ENCODE assay signal across 8 mouse cellular contexts in the genomic region with DNA sequence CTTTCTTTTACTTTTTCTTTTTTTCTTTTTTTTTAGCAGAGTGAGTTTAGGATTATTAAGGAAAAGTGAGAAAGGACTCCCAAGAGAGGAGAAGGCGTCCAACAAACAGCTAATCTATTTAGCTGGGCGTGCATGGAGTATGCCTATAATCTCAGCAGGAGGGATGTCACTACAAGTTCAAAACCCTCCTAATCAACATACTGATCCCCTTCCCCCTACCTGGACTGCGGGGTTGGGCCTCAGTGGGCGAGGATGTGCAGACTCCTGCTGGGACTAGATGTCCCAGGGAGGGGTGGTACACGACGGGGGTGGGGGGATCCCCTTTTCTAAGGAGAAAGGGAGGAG. TPM values are rescaled to one million over a fixed set of nuclear protein-coding genes. Genes with fewer than 3 reads are reported as not detected.
DNase-seq lines count a peak whose midpoint lies in the region; ATAC-seq and TF ChIP-seq lines count a peak whose summit lies in the region.

No protein-coding gene starts in this region.

- no peaks in the 10 kb centered on the region for H3K4me1 ChIP-seq in cerebellum, adult 2 months (ENCODE audit: control insufficient read depth, insufficient read depth, low read length)
- peaks cover 30% of the 10 kb centered on the region for H3K4me1 ChIP-seq in forebrain, embryonic 10.5 days
- peaks cover 35% of the 10 kb centered on the region for H3K4me1 ChIP-seq in liver, embryonic 15.5 days (replicated peaks)

- DNase-seq in cerebellum, adult 2 months, result no peak
- DNase-seq in cerebellum, adult 8-10 months, result no peak
- DNase-seq in A20 (ENCODE audit: low read depth, low spot score), result peak; percentile 62
- DNase-seq in forebrain, embryonic 10.5 days (ENCODE audit: extremely low spot score, low spot score), result no peak
- no peak for DNase-seq in T-cell, adult 2 months (ENCODE audit: low spot score)
- no peak for DNase-seq in left cerebral cortex, adult 8-10 months (ENCODE audit: low spot score in 2 of 2)
- no peak for DNase-seq in urinary bladder, postnatal 4 days (ENCODE audit: low spot score in 2 of 2)

- no peak for TF ChIP-seq CTCF in cerebellum, adult 2 months (IDR thresholded peaks at IDR 0.05; ENCODE audit: borderline replicate concordance, insufficient read depth, low read depth, low read length)

- no peaks in the 10 kb centered on the region for H3K36me3 ChIP-seq in forebrain, embryonic 10.5 days (replicated peaks)
- no peaks in the 10 kb centered on the region for H3K36me3 ChIP-seq in liver, embryonic 15.5 days (replicated peaks)

- H3K4me2 ChIP-seq in liver, embryonic 15.5 days, result peak overlapping the region; percentile 81

- no peak for ATAC-seq in liver, embryonic 15.5 days (ENCODE audit: insufficient read depth)

- no peak for TF ChIP-seq POLR2A in cerebellum, adult 2 months (IDR thresholded peaks at IDR 0.05; ENCODE audit: borderline replicate concordance, insufficient read depth, low read length)

- no peak overlapping the region for H3K27ac ChIP-seq in cerebellum, adult 2 months (ENCODE audit: insufficient read depth, low read length)
- H3K27ac ChIP-seq in forebrain, embryonic 10.5 days, result peak overlapping the region; percentile 74
- H3K27ac ChIP-seq in liver, embryonic 15.5 days (replicated peaks), result no peak overlapping the region

- H3K9me3 ChIP-seq in forebrain, embryonic 10.5 days, result peaks cover 9% of the 10 kb centered on the region; the same call in 1 of the 2 replicates
- H3K9me3 ChIP-seq in liver, embryonic 15.5 days (replicated peaks), result no peaks in the 10 kb centered on the region

- H3K4me3 ChIP-seq in cerebellum, adult 2 months (replicated peaks; ENCODE audit: insufficient read depth, low read depth, low read length), result peak overlapping the region; percentile 9
- H3K4me3 ChIP-seq in forebrain, embryonic 10.5 days, result peak overlapping the region; percentile 53
- H3K4me3 ChIP-seq in liver, embryonic 15.5 days (replicated peaks), result peak overlapping the region; percentile 60

- WGBS in cerebellum, adult 2 months, result 0% methylated on average over 6 of the region's 6 CpGs
- WGBS in forebrain, embryonic 10.5 days, result 2% methylated on average over 6 of the region's 6 CpGs
- WGBS in liver, embryonic 15.5 days (ENCODE audit: insufficient replicate concordance), result 3% methylated on average over 6 of the region's 6 CpGs

- peak overlapping the region; percentile 35; the same call in 1 of the 2 replicates for H3K9ac ChIP-seq in liver, embryonic 15.5 days

- H3K27me3 ChIP-seq in cerebellum, adult 2 months (ENCODE audit: control insufficient read depth, insufficient read depth, low read length), result no peaks in the 10 kb centered on the region
- peaks cover 36% of the 10 kb centered on the region for H3K27me3 ChIP-seq in forebrain, embryonic 10.5 days (ENCODE audit: poor library complexity, severe bottlenecking)
- H3K27me3 ChIP-seq in liver, embryonic 15.5 days, result peaks cover 43% of the 10 kb centered on the region

RNA-seq across cellular contexts. Expression of gene Gm12184, which starts 0.3 kb away (rescaled TPM):
- polyA plus RNA-seq in cerebellum, adult 2 months (2012; rRNA removed), result 30.1 and 34.0 TPM in 2 replicates
- 2.3 and 4.3 TPM in 2 replicates for polyA plus RNA-seq in forebrain, embryonic 10.5 days (2016; fragmentation: Nextera tagmentation; extraction: Ambion mirVana)
- 1.4 and 2.1 TPM in 2 replicates for polyA plus RNA-seq in liver, embryonic 15.5 days (2015; fragmentation: Nextera tagmentation; extraction: Ambion mirVana)
- total RNA-seq in left cerebral cortex, adult 8-10 months (2022), result 1 to 10 TPM in 1 of 4 experiments, under 1 TPM in 3; 0.38 to 1.8 (median 0.45) TPM

RNA-seq across cellular contexts. Expression of gene Trim7, which starts 0.8 kb away (rescaled TPM):
- polyA plus RNA-seq in cerebellum, adult 2 months (2012; rRNA removed), result 4.2 and 4.7 TPM in 2 replicates
- polyA plus RNA-seq in forebrain, embryonic 10.5 days (2016; fragmentation: Nextera tagmentation; extraction: Ambion mirVana), result 0.07 and 0.31 TPM in 2 replicates
- polyA plus RNA-seq in liver, embryonic 15.5 days (2015; fragmentation: Nextera tagmentation; extraction: Ambion mirVana), result 0.09 and 0.21 TPM in 2 replicates
- total RNA-seq in left cerebral cortex, adult 8-10 months (2022), result 1 to 10 TPM; 3.4 to 4.5 (median 3.8) TPM

RNA-seq across cellular contexts. Expression of gene Trim41, which starts 9.6 kb away (rescaled TPM):
- 42.3 and 45.0 TPM in 2 replicates for polyA plus RNA-seq in cerebellum, adult 2 months (2012; rRNA removed)
- polyA plus RNA-seq in forebrain, embryonic 10.5 days (2016; fragmentation: Nextera tagmentation; extraction: Ambion mirVana), result 4.0 and 4.6 TPM in 2 replicates
- polyA plus RNA-seq in liver, embryonic 15.5 days (2015; fragmentation: Nextera tagmentation; extraction: Ambion mirVana), result 2.0 and 2.3 TPM in 2 replicates
- total RNA-seq in left cerebral cortex, adult 8-10 months (2022), result 10 to 100 TPM; 57.7 to 65.7 (median 61.3) TPM

RNA-seq across cellular contexts. Expression of gene Rack1, which starts 26.6 kb away (rescaled TPM):
- 426 and 432 TPM in 2 replicates for polyA plus RNA-seq in cerebellum, adult 2 months (2012; rRNA removed)
- 850 and 861 TPM in 2 replicates for polyA plus RNA-seq in forebrain, embryonic 10.5 days (2016; fragmentation: Nextera tagmentation; extraction: Ambion mirVana)
- polyA plus RNA-seq in liver, embryonic 15.5 days (2015; fragmentation: Nextera tagmentation; extraction: Ambion mirVana), result 438 and 439 TPM in 2 replicates
- total RNA-seq in left cerebral cortex, adult 8-10 months (2022), result 100 to 1,000 TPM; 246 to 281 (median 256) TPM

RNA-seq across cellular contexts. Expression of gene Irgm1, which starts 44.8 kb away (rescaled TPM):
- 6.5 and 7.1 TPM in 2 replicates for polyA plus RNA-seq in cerebellum, adult 2 months (2012; rRNA removed)
- polyA plus RNA-seq in forebrain, embryonic 10.5 days (2016; fragmentation: Nextera tagmentation; extraction: Ambion mirVana), result 1.2 and 1.6 TPM in 2 replicates
- polyA plus RNA-seq in liver, embryonic 15.5 days (2015; fragmentation: Nextera tagmentation; extraction: Ambion mirVana), result 19.2 and 20.4 TPM in 2 replicates
- 10 to 100 TPM in 2 of 4 experiments, 1 to 10 TPM in 2; 8.3 to 14.0 (median 10.7) TPM for total RNA-seq in left cerebral cortex, adult 8-10 months (2022)

Comparison
In these comparisons a context has a peak if more than half of its experiments do, and no peak if none do; other contexts are left out.
1. H3K4me3 ChIP-seq: peak in every context shown above with its lines; median percentile 60 in liver, embryonic 15.5 days; 53 in forebrain, embryonic 10.5 days; 9 in cerebellum, adult 2 months.